Mouse (Mus musculus): ENCODE measurements at regions not wholly inside any gene's neighbourhood (a gene's known extent, or its start where the extent isn't known, plus 50 kb on each side); places are given as distances from the start of the nearest gene placed in this dataset.

GRCm38 (mm10) chr2:131678484-131678883 lies 116.4 kb upstream of the Adra1d start:
- TF ChIP-seq CTCF (IDR thresholded peaks at IDR 0.05) (no peak), POLR2A (IDR thresholded peaks at IDR 0.05; ENCODE audit: insufficient read depth, low read depth, low read length) (no peak), EP300 (IDR thresholded peaks at IDR 0.05; ENCODE audit: insufficient read depth, low read depth, low read length) (no peak)
- H3K4me3 ChIP-seq = no peak overlapping the region
- WGBS = 86% methylated on average over 2 of the region's 2 CpGs
- H3K79me2 ChIP-seq (replicated peaks; ENCODE audit: control insufficient read depth, insufficient read depth, low read length) = no peaks in the 10 kb centered on the region
- no peak for DNase-seq
- no peak overlapping the region for H3K27ac ChIP-seq
- H3K4me1 ChIP-seq (ENCODE audit: control insufficient read depth, insufficient read depth, low read length) = no peaks in the 10 kb centered on the region
- no peak overlapping the region for H3K9ac ChIP-seq (ENCODE audit: low read depth, low read length)
- intact Hi-C loops (cut with DNase I) = no loop called here
- H3K36me3 ChIP-seq (ENCODE audit: control insufficient read depth, insufficient read depth, low read length) = peaks cover 3% of the 10 kb centered on the region; the same call in 1 of the 2 replicates
- no peaks in the 10 kb centered on the region for H3K27me3 ChIP-seq (ENCODE audit: control insufficient read depth, insufficient read depth, low read length)

DNA sequence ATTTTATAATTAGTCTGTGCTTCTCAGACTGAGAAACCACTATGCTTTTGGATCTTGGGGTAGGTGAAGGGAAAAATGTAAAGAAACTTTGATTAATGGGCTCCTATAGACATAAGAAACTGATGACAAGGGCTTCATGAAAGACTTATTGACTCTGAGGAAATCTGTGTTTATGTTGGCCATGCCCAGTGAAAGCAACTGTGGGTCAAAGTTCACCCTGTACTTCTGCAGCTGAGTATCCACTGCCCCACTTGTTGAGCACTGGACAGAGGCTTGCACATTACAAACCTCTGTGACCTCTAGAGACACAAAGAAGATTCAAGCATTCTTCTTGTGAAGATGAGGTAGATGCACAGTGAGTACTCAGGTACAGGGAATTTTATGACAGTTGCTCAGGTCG lies 114.7 kb upstream of the Adra1d start:
- no peaks in the 10 kb centered on the region for H3K27me3 ChIP-seq (ENCODE audit: control insufficient read depth, insufficient read depth, low read length)
- DNase-seq = no peak
- H3K9ac ChIP-seq (ENCODE audit: low read depth, low read length) = no peak overlapping the region
- H3K4me1 ChIP-seq (ENCODE audit: control insufficient read depth, insufficient read depth, low read length) = no peaks in the 10 kb centered on the region
- H3K79me2 ChIP-seq (replicated peaks; ENCODE audit: control insufficient read depth, insufficient read depth, low read length) = no peaks in the 10 kb centered on the region
- no peak overlapping the region for H3K27ac ChIP-seq
- intact Hi-C loops (cut with DNase I) = no loop called here
- TF ChIP-seq POLR2A (IDR thresholded peaks at IDR 0.05; ENCODE audit: insufficient read depth, low read depth, low read length) (no peak), EP300 (IDR thresholded peaks at IDR 0.05; ENCODE audit: insufficient read depth, low read depth, low read length) (no peak), CTCF (IDR thresholded peaks at IDR 0.05) (no peak)
- no peak overlapping the region for H3K4me3 ChIP-seq
- 100% methylated on average over 1 of the region's 1 CpGs for WGBS
- H3K36me3 ChIP-seq (ENCODE audit: control insufficient read depth, insufficient read depth, low read length) = no peaks in the 10 kb centered on the region

DNA sequence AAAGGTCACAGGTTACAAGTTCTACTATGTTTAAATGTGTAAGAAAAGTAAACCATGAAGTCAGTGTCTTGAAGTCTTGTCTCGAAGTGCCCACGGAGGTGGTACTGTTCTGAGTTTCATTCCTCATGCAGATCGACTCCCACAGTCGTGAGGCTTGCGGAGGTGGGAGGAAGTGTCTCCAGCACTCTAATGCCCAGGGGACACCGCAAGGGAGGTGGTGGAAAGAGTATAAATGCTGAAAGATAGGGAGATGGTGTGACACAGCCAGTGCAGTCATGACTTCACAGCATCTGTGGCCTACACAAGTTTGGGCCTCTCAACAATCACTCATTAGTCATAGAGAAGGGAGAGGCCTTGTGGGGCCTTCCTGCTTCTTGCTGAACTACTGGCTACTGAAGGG lies 112.8 kb upstream of the Adra1d start:
- no peak for TF ChIP-seq EP300 (IDR thresholded peaks at IDR 0.05; ENCODE audit: insufficient read depth, low read depth, low read length)
- no peak for TF ChIP-seq CTCF (IDR thresholded peaks at IDR 0.05)
- TF ChIP-seq POLR2A (IDR thresholded peaks at IDR 0.05; ENCODE audit: insufficient read depth, low read depth, low read length) = no peak
- intact Hi-C loops (cut with DNase I) = no loop called here
- Histone ChIP-seq H3K27ac (no peak overlapping the region), H3K4me3 (no peak overlapping the region), H3K4me1 (ENCODE audit: control insufficient read depth, insufficient read depth, low read length) (no peaks in the 10 kb centered on the region), H3K27me3 (ENCODE audit: control insufficient read depth, insufficient read depth, low read length) (no peaks in the 10 kb centered on the region), H3K79me2 (replicated peaks; ENCODE audit: control insufficient read depth, insufficient read depth, low read length) (no peaks in the 10 kb centered on the region), H3K36me3 (ENCODE audit: control insufficient read depth, insufficient read depth, low read length) (no peaks in the 10 kb centered on the region), H3K9ac (ENCODE audit: low read depth, low read length) (no peak overlapping the region)
- no peak for DNase-seq
- WGBS = 81% methylated on average over 6 of the region's 6 CpGs

- H3K9ac ChIP-seq (ENCODE audit: low read depth, low read length) = no peak overlapping the region
- WGBS = 72% methylated on average over 3 of the region's 3 CpGs
- intact Hi-C loops (cut with DNase I) = no loop called here
- H3K27ac ChIP-seq = no peak overlapping the region
- no peaks in the 10 kb centered on the region for H3K36me3 ChIP-seq (ENCODE audit: control insufficient read depth, insufficient read depth, low read length)
- no peaks in the 10 kb centered on the region for H3K27me3 ChIP-seq (ENCODE audit: control insufficient read depth, insufficient read depth, low read length)
- no peaks in the 10 kb centered on the region for H3K4me1 ChIP-seq (ENCODE audit: control insufficient read depth, insufficient read depth, low read length)
- no peak overlapping the region for H3K4me3 ChIP-seq
- H3K79me2 ChIP-seq (replicated peaks; ENCODE audit: control insufficient read depth, insufficient read depth, low read length) = no peaks in the 10 kb centered on the region
- no peak for DNase-seq
- TF ChIP-seq EP300 (IDR thresholded peaks at IDR 0.05; ENCODE audit: insufficient read depth, low read depth, low read length) (no peak), CTCF (IDR thresholded peaks at IDR 0.05) (no peak), POLR2A (IDR thresholded peaks at IDR 0.05; ENCODE audit: insufficient read depth, low read depth, low read length) (no peak)
Observed at GRCm38 (mm10) chr2:131673351-131673750, 111.3 kb upstream of the Adra1d start.

DNA sequence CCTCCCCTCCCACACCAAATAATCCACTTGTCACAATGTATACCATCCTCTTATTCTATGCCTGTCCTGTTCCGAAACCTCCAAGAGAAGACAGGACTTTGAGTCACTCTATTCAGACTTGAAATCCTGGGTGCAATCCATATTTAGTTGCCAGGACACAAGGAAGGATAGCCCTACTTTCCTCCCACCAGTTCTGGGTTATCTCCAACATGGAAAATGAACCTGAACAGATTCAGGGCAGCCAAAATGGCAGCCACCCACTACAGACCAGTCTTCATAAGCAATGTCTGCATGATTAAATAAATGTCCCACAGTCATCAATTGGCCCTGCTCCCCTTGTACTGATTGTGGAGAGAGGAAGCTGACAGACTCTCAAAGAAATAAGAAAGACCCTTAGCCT lies 110.6 kb upstream of the Adra1d start:
- no peak overlapping the region for H3K4me3 ChIP-seq
- no peak overlapping the region for H3K27ac ChIP-seq
- H3K4me1 ChIP-seq (ENCODE audit: control insufficient read depth, insufficient read depth, low read length) = no peaks in the 10 kb centered on the region
- H3K36me3 ChIP-seq (ENCODE audit: control insufficient read depth, insufficient read depth, low read length) = no peaks in the 10 kb centered on the region
- no peak overlapping the region for H3K9ac ChIP-seq (ENCODE audit: low read depth, low read length)
- TF ChIP-seq EP300 (IDR thresholded peaks at IDR 0.05; ENCODE audit: insufficient read depth, low read depth, low read length) (no peak), POLR2A (IDR thresholded peaks at IDR 0.05; ENCODE audit: insufficient read depth, low read depth, low read length) (no peak), CTCF (IDR thresholded peaks at IDR 0.05) (no peak)
- 76% methylated on average over 1 of the region's 1 CpGs for WGBS
- H3K27me3 ChIP-seq (ENCODE audit: control insufficient read depth, insufficient read depth, low read length) = no peaks in the 10 kb centered on the region
- H3K79me2 ChIP-seq (replicated peaks; ENCODE audit: control insufficient read depth, insufficient read depth, low read length) = no peaks in the 10 kb centered on the region
- DNase-seq = no peak
- intact Hi-C loops (cut with DNase I) = no loop called here

- Histone ChIP-seq H3K27ac (no peak overlapping the region), H3K4me3 (no peak overlapping the region), H3K4me1 (ENCODE audit: control insufficient read depth, insufficient read depth, low read length) (no peaks in the 10 kb centered on the region), H3K27me3 (ENCODE audit: control insufficient read depth, insufficient read depth, low read length) (no peaks in the 10 kb centered on the region), H3K9ac (ENCODE audit: low read depth, low read length) (no peak overlapping the region), H3K36me3 (ENCODE audit: control insufficient read depth, insufficient read depth, low read length) (no peaks in the 10 kb centered on the region), H3K79me2 (replicated peaks; ENCODE audit: control insufficient read depth, insufficient read depth, low read length) (no peaks in the 10 kb centered on the region)
- 44% methylated on average over 1 of the region's 1 CpGs for WGBS
- intact Hi-C loops (cut with DNase I) = no loop called here
- no peak for DNase-seq
- TF ChIP-seq CTCF (IDR thresholded peaks at IDR 0.05) = no peak
- TF ChIP-seq POLR2A (IDR thresholded peaks at IDR 0.05; ENCODE audit: insufficient read depth, low read depth, low read length) = no peak
- TF ChIP-seq EP300 (IDR thresholded peaks at IDR 0.05; ENCODE audit: insufficient read depth, low read depth, low read length) = no peak
Observed at GRCm38 (mm10) chr2:131672223-131672622, 110.1 kb upstream of the Adra1d start.
